ENCODE assay signal across 7 mouse cellular contexts in the genomic region with DNA sequence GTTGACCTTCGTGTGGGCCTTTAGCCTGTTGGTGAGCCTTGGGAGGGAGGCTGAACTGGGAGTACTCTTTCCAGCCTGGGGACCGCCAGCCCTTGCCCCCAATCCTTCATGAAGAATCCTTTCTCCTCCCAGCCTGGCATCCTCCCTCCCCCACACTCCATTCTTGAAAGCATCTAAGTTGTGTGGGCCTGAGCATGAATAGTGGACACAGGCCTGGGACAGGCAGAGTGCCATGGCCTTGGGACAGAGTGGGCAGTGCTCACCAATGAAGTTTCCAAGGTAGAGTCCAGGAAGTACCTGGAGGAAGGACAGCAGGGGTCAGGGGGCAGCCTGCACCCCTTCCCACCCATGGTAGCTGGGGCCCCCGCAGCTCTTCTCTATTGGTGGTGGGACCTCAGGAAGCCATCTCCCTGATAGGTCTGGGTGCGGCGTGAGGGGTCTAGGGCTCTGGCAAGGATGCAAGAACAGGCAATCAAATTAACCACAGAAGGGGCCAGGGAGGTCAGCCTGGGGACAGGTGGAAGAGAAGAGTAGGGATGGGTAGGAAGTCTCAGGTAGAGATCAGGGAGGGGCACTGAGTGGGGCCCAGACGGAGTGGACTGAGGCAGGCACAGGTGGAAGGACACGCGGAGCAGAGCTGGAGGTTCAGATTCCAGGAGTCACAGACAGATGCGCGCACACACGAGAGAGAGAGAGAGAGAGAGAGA. TPM values are rescaled to one million over a fixed set of nuclear protein-coding genes. Genes with fewer than 3 reads are reported as not detected.
DNase-seq lines count a peak whose midpoint lies in the region; ATAC-seq and TF ChIP-seq lines count a peak whose summit lies in the region.

No protein-coding gene starts in this region.

- DNase-seq in kidney, postnatal 0 days (ENCODE audit: low spot score): no peak
- no peak for DNase-seq in kidney, postnatal 14 days
- no peak for DNase-seq in thymus, adult 2 months
- no peak for DNase-seq in layer of hippocampus, adult 11-12 months (ENCODE audit: low spot score)

- no peak for TF ChIP-seq CTCF in kidney, postnatal 0 days (IDR thresholded peaks at IDR 0.05; ENCODE audit: low read depth)
- no peak for TF ChIP-seq CTCF in thymus, adult 2 months (IDR thresholded peaks at IDR 0.05; ENCODE audit: borderline replicate concordance, control insufficient read depth, extremely low read depth, insufficient read depth, low read length, poor library complexity)

- WGBS in kidney, postnatal 0 days: 35% methylated on average over 11 of the region's 11 CpGs
- WGBS in forebrain, embryonic 12.5 days: 34% methylated on average over 11 of the region's 11 CpGs
- 32% methylated on average over 11 of the region's 11 CpGs for WGBS in intestine, embryonic 15.5 days
- 37% methylated on average over 11 of the region's 11 CpGs for WGBS in stomach, embryonic 14.5 days
- 53% methylated on average over 11 of the region's 11 CpGs for whole genome bisulfite sequencing in thymus, adult 2 months

- H3K4me2 ChIP-seq in kidney, postnatal 0 days (ENCODE audit: low read length): peak overlapping the region; percentile 99
- peak overlapping the region; percentile 99 for H3K4me2 ChIP-seq in forebrain, embryonic 12.5 days
- peak overlapping the region; percentile 98 for H3K4me2 ChIP-seq in intestine, embryonic 15.5 days (replicated peaks)
- H3K4me2 ChIP-seq in stomach, embryonic 14.5 days (replicated peaks; ENCODE audit: low read depth, low read length): peak overlapping the region; percentile 99

- no peaks in the 10 kb centered on the region for H3K36me3 ChIP-seq in kidney, postnatal 0 days (ENCODE audit: insufficient read depth, low read length)
- no peaks in the 10 kb centered on the region for H3K36me3 ChIP-seq in forebrain, embryonic 12.5 days (replicated peaks)
- H3K36me3 ChIP-seq in intestine, embryonic 15.5 days: no peaks in the 10 kb centered on the region
- no peaks in the 10 kb centered on the region for H3K36me3 ChIP-seq in stomach, embryonic 14.5 days (ENCODE audit: control insufficient read depth, insufficient read depth, low read length)
- no peaks in the 10 kb centered on the region for H3K36me3 ChIP-seq in thymus, adult 2 months (ENCODE audit: control insufficient read depth, insufficient read depth, low read length)

- H3K27me3 ChIP-seq in kidney, postnatal 0 days (ENCODE audit: insufficient read depth, low read length): peaks cover 6% of the 10 kb centered on the region; the same call in 1 of the 2 replicates
- peaks cover 55% of the 10 kb centered on the region for H3K27me3 ChIP-seq in forebrain, embryonic 12.5 days
- H3K27me3 ChIP-seq in intestine, embryonic 15.5 days (replicated peaks): peaks cover 74% of the 10 kb centered on the region
- H3K27me3 ChIP-seq in stomach, embryonic 14.5 days (ENCODE audit: control insufficient read depth, insufficient read depth, low read length): peaks cover 25% of the 10 kb centered on the region; the same call in 1 of the 2 replicates
- H3K27me3 ChIP-seq in thymus, adult 2 months (ENCODE audit: control insufficient read depth, insufficient read depth, low read length): peaks cover 3% of the 10 kb centered on the region; the same call in 1 of the 2 replicates

- ATAC-seq in kidney, postnatal 0 days (replicated peaks; ENCODE audit: low FRiP score, low read depth): 0 out of 2 replicates have a peak, but pooled peaks have one; percentile 18
- no peak; the same call in 1 of the 2 replicates for ATAC-seq in forebrain, embryonic 12.5 days (ENCODE audit: low FRiP score)
- ATAC-seq in intestine, embryonic 15.5 days: no peak
- no peak for ATAC-seq in stomach, embryonic 14.5 days (ENCODE audit: insufficient number of reproducible peaks, insufficient read depth, low FRiP score, low read depth)

- no peak overlapping the region for H3K27ac ChIP-seq in kidney, postnatal 0 days
- no peak overlapping the region for H3K27ac ChIP-seq in forebrain, embryonic 12.5 days
- no peak overlapping the region for H3K27ac ChIP-seq in intestine, embryonic 15.5 days
- H3K27ac ChIP-seq in stomach, embryonic 14.5 days (ENCODE audit: low read length): no peak overlapping the region
- H3K27ac ChIP-seq in thymus, adult 2 months (ENCODE audit: control insufficient read depth, insufficient read depth, low read length): no peak overlapping the region

- TF ChIP-seq POLR2A in thymus, adult 2 months (IDR thresholded peaks at IDR 0.05; ENCODE audit: control insufficient read depth, extremely low read depth, insufficient read depth, low read length, poor library complexity): no peak

- 0 out of 2 replicates have a peak overlapping the region, but pooled peaks have one; percentile 13 for H3K9ac ChIP-seq in kidney, postnatal 0 days (ENCODE audit: low read depth, low read length)
- peak overlapping the region; percentile 82; the same call in 1 of the 2 replicates for H3K9ac ChIP-seq in forebrain, embryonic 12.5 days
- no peak overlapping the region for H3K9ac ChIP-seq in intestine, embryonic 15.5 days
- no peak overlapping the region for H3K9ac ChIP-seq in stomach, embryonic 14.5 days (replicated peaks; ENCODE audit: low read depth, low read length)

- no peaks in the 10 kb centered on the region for H3K9me3 ChIP-seq in kidney, postnatal 0 days (replicated peaks; ENCODE audit: low read length)
- no peaks in the 10 kb centered on the region for H3K9me3 ChIP-seq in forebrain, embryonic 12.5 days
- no peaks in the 10 kb centered on the region for H3K9me3 ChIP-seq in intestine, embryonic 15.5 days
- no peaks in the 10 kb centered on the region for H3K9me3 ChIP-seq in stomach, embryonic 14.5 days (ENCODE audit: control insufficient read depth, low read depth, low read length)

- H3K4me1 ChIP-seq in kidney, postnatal 0 days (replicated peaks; ENCODE audit: insufficient read depth, low read length): no peaks in the 10 kb centered on the region; the same call in none of the 2 replicates
- H3K4me1 ChIP-seq in forebrain, embryonic 12.5 days: peaks cover 26% of the 10 kb centered on the region
- peaks cover 8% of the 10 kb centered on the region; the same call in 1 of the 2 replicates for H3K4me1 ChIP-seq in intestine, embryonic 15.5 days (replicated peaks)
- peaks cover 5% of the 10 kb centered on the region; the same call in 1 of the 2 replicates for H3K4me1 ChIP-seq in stomach, embryonic 14.5 days (ENCODE audit: control insufficient read depth, insufficient read depth, low read length)
- H3K4me1 ChIP-seq in thymus, adult 2 months (replicated peaks; ENCODE audit: control insufficient read depth, insufficient read depth, low read length): no peaks in the 10 kb centered on the region; the same call in 1 of the 2 replicates

- peak overlapping the region; percentile 66 for H3K4me3 ChIP-seq in kidney, postnatal 0 days (replicated peaks; ENCODE audit: low read depth, low read length)
- peak overlapping the region; percentile 76 for H3K4me3 ChIP-seq in forebrain, embryonic 12.5 days (replicated peaks)
- H3K4me3 ChIP-seq in intestine, embryonic 15.5 days (replicated peaks): no peak overlapping the region; the same call in 1 of the 2 replicates
- H3K4me3 ChIP-seq in stomach, embryonic 14.5 days (ENCODE audit: low read depth, low read length): no peak overlapping the region
- H3K4me3 ChIP-seq in thymus, adult 2 months (ENCODE audit: control insufficient read depth, insufficient read depth, low read length): no peak overlapping the region

RNA-seq across cellular contexts. Expression of a gene that starts 1.0 kb away (rescaled TPM):
- 6.9 and 8.8 TPM in 2 replicates for polyA plus RNA-seq in kidney, postnatal 0 days (2015; fragmentation: Nextera tagmentation; extraction: Ambion mirVana)
- polyA plus RNA-seq in forebrain, embryonic 12.5 days (2016; fragmentation: Nextera tagmentation; extraction: Ambion mirVana): 0.91 and 1.5 TPM in 2 replicates
- 0.14 and 0.36 TPM in 2 replicates for polyA plus RNA-seq in intestine, embryonic 15.5 days (2015; fragmentation: Nextera tagmentation; extraction: Ambion mirVana)
- polyA plus RNA-seq in stomach, embryonic 14.5 days (2014; fragmentation: Nextera tagmentation; extraction: Ambion mirVana): 0.13 and 0.39 TPM in 2 replicates
- polyA plus RNA-seq in thymus, adult 2 months (2012; rRNA removed): 3.8 and 5.7 TPM in 2 replicates

RNA-seq across cellular contexts. Expression of a gene that starts 11.8 kb away (rescaled TPM):
- polyA plus RNA-seq in kidney, postnatal 0 days (2015; fragmentation: Nextera tagmentation; extraction: Ambion mirVana): 0.64 and 0.75 TPM in 2 replicates
- 1.2 TPM in 2 replicates for polyA plus RNA-seq in forebrain, embryonic 12.5 days (2016; fragmentation: Nextera tagmentation; extraction: Ambion mirVana)
- 0.18 TPM in 1 of 2 replicates, not detected in the other for polyA plus RNA-seq in intestine, embryonic 15.5 days (2015; fragmentation: Nextera tagmentation; extraction: Ambion mirVana)
- polyA plus RNA-seq in stomach, embryonic 14.5 days (2014; fragmentation: Nextera tagmentation; extraction: Ambion mirVana): 0.39 and 1.1 TPM in 2 replicates
- polyA plus RNA-seq in thymus, adult 2 months (2012; rRNA removed): 2.0 and 2.1 TPM in 2 replicates

RNA-seq across cellular contexts. Expression of a gene that starts 17.5 kb away (rescaled TPM):
- polyA plus RNA-seq in kidney, postnatal 0 days (2015; fragmentation: Nextera tagmentation; extraction: Ambion mirVana): 9.4 and 10.4 TPM in 2 replicates
- 1.6 and 1.8 TPM in 2 replicates for polyA plus RNA-seq in forebrain, embryonic 12.5 days (2016; fragmentation: Nextera tagmentation; extraction: Ambion mirVana)
- polyA plus RNA-seq in intestine, embryonic 15.5 days (2015; fragmentation: Nextera tagmentation; extraction: Ambion mirVana): 3.1 and 3.9 TPM in 2 replicates
- polyA plus RNA-seq in stomach, embryonic 14.5 days (2014; fragmentation: Nextera tagmentation; extraction: Ambion mirVana): 2.7 and 3.3 TPM in 2 replicates
- 7.7 and 8.6 TPM in 2 replicates for polyA plus RNA-seq in thymus, adult 2 months (2012; rRNA removed)

RNA-seq across cellular contexts. Expression of a gene that starts 39.4 kb away (rescaled TPM):
- polyA plus RNA-seq in kidney, postnatal 0 days (2015; fragmentation: Nextera tagmentation; extraction: Ambion mirVana): 0.14 and 0.21 TPM in 2 replicates
- not detected in 2 replicates for polyA plus RNA-seq in forebrain, embryonic 12.5 days (2016; fragmentation: Nextera tagmentation; extraction: Ambion mirVana)
- 0.06 TPM in 1 of 2 replicates, not detected in the other for polyA plus RNA-seq in intestine, embryonic 15.5 days (2015; fragmentation: Nextera tagmentation; extraction: Ambion mirVana)
- polyA plus RNA-seq in stomach, embryonic 14.5 days (2014; fragmentation: Nextera tagmentation; extraction: Ambion mirVana): not detected in 2 replicates
- 0.20 and 0.34 TPM in 2 replicates for polyA plus RNA-seq in thymus, adult 2 months (2012; rRNA removed)

Comparison
In these comparisons a context has a peak if more than half of its experiments do, and no peak if none do; other contexts are left out.
1. H3K4me3 ChIP-seq: peak in kidney, postnatal 0 days (single experiment) and forebrain, embryonic 12.5 days (single experiment); none in intestine, embryonic 15.5 days (single experiment), stomach, embryonic 14.5 days (single experiment) and thymus, adult 2 months (single experiment).
2. H3K9ac ChIP-seq: peak in kidney, postnatal 0 days (single experiment) and forebrain, embryonic 12.5 days (single experiment); none in intestine, embryonic 15.5 days (single experiment) and stomach, embryonic 14.5 days (single experiment).
3. Peak in every context shown above with its lines, with median percentiles within 50 percentile points of each other: H3K4me2 ChIP-seq.